ENCODE assay signal across 9 mouse cellular contexts in the genomic region with DNA sequence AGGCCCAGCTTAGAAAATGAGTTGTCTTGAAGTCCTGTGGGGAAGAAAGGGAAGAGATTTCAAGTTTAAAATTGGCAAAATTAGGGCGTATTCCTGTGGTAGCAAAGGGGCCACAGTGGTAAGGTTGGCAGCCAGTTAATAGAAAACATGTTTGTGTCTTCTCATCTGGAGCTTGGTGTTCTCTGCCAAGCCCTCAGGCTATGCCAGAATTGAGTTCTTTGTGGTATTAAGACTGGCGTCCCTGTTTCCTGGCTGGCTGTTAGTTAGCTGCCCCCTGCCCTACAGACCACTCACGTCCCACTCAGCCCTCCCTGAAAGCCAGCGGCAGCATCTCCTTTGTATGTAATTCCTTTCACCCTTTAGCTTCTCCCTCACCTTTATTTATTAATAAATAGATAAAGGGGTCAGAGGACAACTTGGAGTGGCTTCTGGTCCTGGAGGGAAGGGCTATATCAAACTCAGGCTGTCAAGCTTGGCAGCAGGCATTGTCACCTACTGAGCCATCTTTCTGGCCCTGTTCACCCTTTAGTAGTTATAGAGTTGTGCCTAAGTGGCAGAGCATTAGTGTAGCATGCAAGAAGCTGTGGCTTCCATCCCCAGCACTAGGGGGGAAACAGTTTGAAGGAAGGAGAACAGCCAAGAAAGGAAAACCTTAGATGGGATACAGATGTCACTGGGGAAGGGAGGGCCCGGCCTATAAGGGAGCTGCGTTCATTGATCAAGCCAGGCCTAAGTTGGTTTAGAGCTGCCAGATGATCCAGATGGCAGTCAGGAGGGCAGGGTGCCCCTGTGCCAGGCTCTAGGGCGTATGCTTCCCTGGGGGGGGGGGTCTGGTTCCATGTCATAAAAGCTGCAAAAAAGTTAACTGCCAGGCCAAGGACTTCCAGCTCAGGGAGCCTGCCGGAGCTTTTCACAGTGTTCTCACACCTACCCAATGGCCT. TPM values are rescaled to one million over a fixed set of nuclear protein-coding genes. Genes with fewer than 3 reads are reported as not detected.
DNase-seq lines count a peak whose midpoint lies in the region; ATAC-seq and TF ChIP-seq lines count a peak whose summit lies in the region.
"Had no signal": no experiment of that assay in that cellular context is flagged by ENCODE, and none has a peak within 500 bp of the region (broad histone marks: within the 10 kb centered on the region; RNA-seq: fewer than 3 reads in every experiment).

No protein-coding gene starts in this region.

- DNase-seq in hindbrain, embryonic 10.5 days (ENCODE audit: low spot score), result no peak
- peak; percentile 72 to 82 for DNase-seq in right cerebral cortex, postnatal 10 days (ENCODE audit: low spot score in 2 of 2)
- DNase-seq in right cerebral cortex, adult 2 months (ENCODE audit: low spot score in 2 of 2), result no peak
- DNase-seq in forebrain, embryonic 14.5 days (ENCODE audit: low spot score), result peak; percentile 88
- no peak for DNase-seq in c-Kit-positive CD71-positive TER-119-positive erythroid progenitor cells, embryonic 14.5 days (ENCODE audit: low spot score)
- DNase-seq: lung, embryonic 14.5 days; thymus, adult 18-20 months had no signal

- H3K9ac ChIP-seq in hindbrain, embryonic 13.5 days, result peak overlapping the region; percentile 20
- H3K9ac ChIP-seq in forebrain, embryonic 14.5 days (ENCODE audit: low read length), result peak overlapping the region; percentile 21; the same call in 1 of the 2 replicates
- H3K9ac ChIP-seq: lung, embryonic 14.5 days had no signal

- H3K36me3 ChIP-seq in hindbrain, embryonic 13.5 days, result peaks cover 13% of the 10 kb centered on the region
- H3K36me3 ChIP-seq in hindbrain, embryonic 10.5 days, result peaks cover 18% of the 10 kb centered on the region
- peaks cover 7% of the 10 kb centered on the region; the same call in 1 of the 2 replicates for H3K36me3 ChIP-seq in forebrain, embryonic 14.5 days (ENCODE audit: control insufficient read depth, insufficient read depth, low read length)

- no peaks in the 10 kb centered on the region for H3K27me3 ChIP-seq in hindbrain, embryonic 13.5 days
- no peaks in the 10 kb centered on the region for H3K27me3 ChIP-seq in hindbrain, embryonic 10.5 days (ENCODE audit: insufficient read depth, poor library complexity, severe bottlenecking)
- no peaks in the 10 kb centered on the region for H3K27me3 ChIP-seq in forebrain, embryonic 14.5 days (replicated peaks; ENCODE audit: control insufficient read depth, insufficient read depth, low read length)

- no peak for TF ChIP-seq CTCF in olfactory bulb, adult 2 months (IDR thresholded peaks at IDR 0.05; ENCODE audit: insufficient read depth, low read depth, low read length)

- peaks cover 23% of the 10 kb centered on the region for H3K4me1 ChIP-seq in hindbrain, embryonic 13.5 days (replicated peaks)
- peaks cover 9% of the 10 kb centered on the region; the same call in 1 of the 2 replicates for H3K4me1 ChIP-seq in hindbrain, embryonic 10.5 days (replicated peaks)
- H3K4me1 ChIP-seq in forebrain, embryonic 14.5 days (ENCODE audit: control insufficient read depth, insufficient read depth, low read length), result peaks cover 26% of the 10 kb centered on the region
- H3K4me1 ChIP-seq in olfactory bulb, adult 2 months (ENCODE audit: control insufficient read depth, insufficient read depth, low read length), result peaks cover 32% of the 10 kb centered on the region

- no peak for TF ChIP-seq POLR2A in olfactory bulb, adult 2 months (IDR thresholded peaks at IDR 0.05; ENCODE audit: insufficient read depth, low read depth, low read length)

- no peak overlapping the region for H3K4me3 ChIP-seq in hindbrain, embryonic 13.5 days
- H3K4me3 ChIP-seq in hindbrain, embryonic 10.5 days, result no peak overlapping the region
- H3K4me3 ChIP-seq in forebrain, embryonic 14.5 days (ENCODE audit: low read depth, low read length), result no peak overlapping the region
- no peak overlapping the region for H3K4me3 ChIP-seq in olfactory bulb, adult 2 months (ENCODE audit: insufficient read depth, low read depth, low read length)

- peak overlapping the region; percentile 56 for H3K27ac ChIP-seq in hindbrain, embryonic 13.5 days
- H3K27ac ChIP-seq in hindbrain, embryonic 10.5 days, result no peak overlapping the region; the same call in 1 of the 2 replicates
- peak overlapping the region; percentile 82 for H3K27ac ChIP-seq in forebrain, embryonic 14.5 days (ENCODE audit: low read depth, low read length)
- peak overlapping the region; percentile 63; the same call in 1 of the 2 replicates for H3K27ac ChIP-seq in olfactory bulb, adult 2 months (ENCODE audit: insufficient read depth, low read depth, low read length)

- H3K9me3 ChIP-seq in hindbrain, embryonic 13.5 days, result no peaks in the 10 kb centered on the region
- H3K9me3 ChIP-seq in hindbrain, embryonic 10.5 days, result no peaks in the 10 kb centered on the region
- no peaks in the 10 kb centered on the region for H3K9me3 ChIP-seq in forebrain, embryonic 14.5 days (replicated peaks; ENCODE audit: control insufficient read depth, low read length)

- no peak for ATAC-seq in hindbrain, embryonic 13.5 days (ENCODE audit: low FRiP score)
- peak; percentile 70; the same call in 1 of the 2 replicates for ATAC-seq in forebrain, embryonic 14.5 days

- no peak overlapping the region for H3K4me2 ChIP-seq in hindbrain, embryonic 13.5 days
- no peak overlapping the region for H3K4me2 ChIP-seq in forebrain, embryonic 14.5 days (ENCODE audit: low read length)
- H3K4me2 ChIP-seq: lung, embryonic 14.5 days had no signal

- 73% methylated on average over 8 of the region's 8 CpGs for WGBS in hindbrain, embryonic 13.5 days
- WGBS in hindbrain, embryonic 10.5 days, result 86% methylated on average over 8 of the region's 8 CpGs
- WGBS in forebrain, embryonic 14.5 days, result 41% methylated on average over 8 of the region's 8 CpGs
- 54% methylated on average over 8 of the region's 8 CpGs for WGBS in olfactory bulb, adult 2 months

RNA-seq across cellular contexts. Expression of gene Atp6v0e, which starts 26.0 kb away (rescaled TPM):
- 107 and 114 TPM in 2 replicates for polyA plus RNA-seq in hindbrain, embryonic 13.5 days (2015; fragmentation: Nextera tagmentation; extraction: Ambion mirVana)
- polyA plus RNA-seq in hindbrain, embryonic 10.5 days (2016; fragmentation: Nextera tagmentation; extraction: Ambion mirVana), result 140 and 149 TPM in 2 replicates
- polyA plus RNA-seq in forebrain, embryonic 14.5 days (2014; fragmentation: Nextera tagmentation; extraction: Ambion mirVana), result 154 and 185 TPM in 2 replicates
- not detected in 2 replicates for polyA plus RNA-seq in olfactory bulb, adult 2 months (2012; ENCODE audit: insufficient read depth, insufficient read length, low replicate concordance, missing spikeins)

RNA-seq across cellular contexts. Expression of gene Crebrf, which starts 26.4 kb away (rescaled TPM):
- polyA plus RNA-seq in hindbrain, embryonic 13.5 days (2015; fragmentation: Nextera tagmentation; extraction: Ambion mirVana), result 15.2 and 15.3 TPM in 2 replicates
- polyA plus RNA-seq in hindbrain, embryonic 10.5 days (2016; fragmentation: Nextera tagmentation; extraction: Ambion mirVana), result 3.4 and 4.6 TPM in 2 replicates
- 10.0 and 12.8 TPM in 2 replicates for polyA plus RNA-seq in forebrain, embryonic 14.5 days (2014; fragmentation: Nextera tagmentation; extraction: Ambion mirVana)
- not detected in 2 replicates for polyA plus RNA-seq in olfactory bulb, adult 2 months (2012; ENCODE audit: insufficient read depth, insufficient read length, low replicate concordance, missing spikeins)

Comparison
In these comparisons a context has a peak if more than half of its experiments do, and no peak if none do; other contexts are left out.
1. DNase-seq: peak in right cerebral cortex, postnatal 10 days (2 of 2) and forebrain, embryonic 14.5 days (single experiment); none in hindbrain, embryonic 10.5 days (single experiment), right cerebral cortex, adult 2 months (0 of 2) and c-Kit-positive CD71-positive TER-119-positive erythroid progenitor cells, embryonic 14.5 days (single experiment).